Mouse (Mus musculus): ENCODE measurements around the gene Pgm2.

- TF ChIP-seq UBTF (IDR thresholded peaks at IDR 0.05; ENCODE audit: low read depth, low read length) = no peak
- TF ChIP-seq TBP (conservative IDR thresholded peaks at IDR 0.05; ENCODE audit: low read depth, low read length) = no peak
- TF ChIP-seq POLR2A (IDR thresholded peaks at IDR 0.05; ENCODE audit: low read depth, low read length) = no peak
- no peak for TF ChIP-seq E2F4 (IDR thresholded peaks at IDR 0.05; ENCODE audit: insufficient replicate concordance, low read depth, low read length)
- no peak for TF ChIP-seq EP300 (IDR thresholded peaks at IDR 0.05; ENCODE audit: low read length)
- no peak for TF ChIP-seq BHLHE40 (IDR thresholded peaks at IDR 0.05; ENCODE audit: low read depth, low read length)
- TF ChIP-seq TCF12 (IDR thresholded peaks at IDR 0.05; ENCODE audit: low read depth, low read length) = no peak
- TF ChIP-seq HCFC1 (IDR thresholded peaks at IDR 0.05; ENCODE audit: low read depth, low read length) = no peak
- TF ChIP-seq CTCF (conservative IDR thresholded peaks at IDR 0.05 in 1 of 2, IDR thresholded peaks at IDR 0.05 in 1 of 2; ENCODE audit: low read depth in 2 of 2, low read length in 2 of 2) = no peak
- TF ChIP-seq RCOR1 (conservative IDR thresholded peaks at IDR 0.05; ENCODE audit: low read depth, low read length) = no peak
- no peak for TF ChIP-seq JUND (conservative IDR thresholded peaks at IDR 0.05; ENCODE audit: low read depth, low read length)
- no peak for TF ChIP-seq PAX5 (IDR thresholded peaks at IDR 0.05; ENCODE audit: low read length)
- no peak for TF ChIP-seq USF1 (IDR thresholded peaks at IDR 0.05; ENCODE audit: low read depth, low read length)
- TF ChIP-seq JUN (IDR thresholded peaks at IDR 0.05; ENCODE audit: insufficient read depth, low read depth, low read length) = no peak
Measured at GRCm38 (mm10) chr5:64093349-64093871, 660 bp downstream of the Pgm2 start.

Data from CH12.LX (cell line).